In the genomic region with DNA sequence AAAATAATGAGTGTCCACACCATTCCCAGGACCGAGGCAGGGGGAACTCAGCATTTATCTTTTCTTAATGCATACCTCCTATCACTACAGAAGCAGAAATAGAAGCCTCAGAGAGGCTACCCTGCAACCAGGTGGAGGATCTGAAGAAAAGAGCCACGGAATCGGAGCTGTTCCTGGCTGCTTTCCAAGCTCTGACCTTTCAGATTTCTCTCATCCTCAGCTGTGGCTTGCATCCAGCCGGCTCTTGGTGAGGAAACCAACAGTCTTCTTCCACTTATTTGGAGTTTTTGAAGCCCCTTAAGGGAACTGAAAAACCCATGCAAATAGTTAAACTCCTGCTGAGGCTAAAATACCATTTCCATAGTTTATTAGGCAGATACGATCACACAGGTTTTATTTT, we compare ENCODE assay signal across 19 mouse cellular contexts.
DNase-seq lines count a peak whose midpoint lies in the region; ATAC-seq lines count a peak whose summit lies in the region.
"Had no signal": no experiment of that assay in that cellular context is flagged by ENCODE, and none has a peak within 500 bp of the region (broad histone marks: within the 10 kb centered on the region; RNA-seq: fewer than 3 reads in every experiment).

No protein-coding gene starts in this region.

- ATAC-seq in midbrain, embryonic 14.5 days (ENCODE audit: low FRiP score, low TSS enrichment) = no peak
- ATAC-seq in midbrain, embryonic 16.5 days = no peak
- peak; percentile 31; the same call in 1 of the 2 replicates for ATAC-seq in cerebellum, adult (ENCODE audit: insufficient number of reproducible peaks, low FRiP score, low TSS enrichment)
- ATAC-seq: forebrain, postnatal 0 days had no signal

- H3K9me3 ChIP-seq in midbrain, embryonic 14.5 days (ENCODE audit: control insufficient read depth, low read length) = no peaks in the 10 kb centered on the region
- no peaks in the 10 kb centered on the region for H3K9me3 ChIP-seq in midbrain, embryonic 16.5 days (replicated peaks; ENCODE audit: control insufficient read depth, low read length, poor library complexity, severe bottlenecking)
- H3K9me3 ChIP-seq: heart, embryonic 15.5 days; hindbrain, embryonic 10.5 days had no signal

- H3K4me2 ChIP-seq in midbrain, embryonic 14.5 days (ENCODE audit: low read length) = no peak overlapping the region
- no peak overlapping the region for H3K4me2 ChIP-seq in midbrain, embryonic 16.5 days (ENCODE audit: low read length)
- H3K4me2 ChIP-seq: heart, embryonic 15.5 days had no signal

- H3K4me3 ChIP-seq in midbrain, embryonic 14.5 days (replicated peaks; ENCODE audit: low read depth, low read length) = no peak overlapping the region
- no peak overlapping the region for H3K4me3 ChIP-seq in midbrain, embryonic 16.5 days (ENCODE audit: low read depth, low read length)
- H3K4me3 ChIP-seq: erythroblast, embryonic 14.5 days; heart, embryonic 15.5 days; hindbrain, embryonic 10.5 days; myocyte had no signal

- no peak overlapping the region for H3K27ac ChIP-seq in midbrain, embryonic 14.5 days (replicated peaks; ENCODE audit: low read depth, low read length)
- no peak overlapping the region for H3K27ac ChIP-seq in midbrain, embryonic 16.5 days (ENCODE audit: low read length)
- H3K27ac ChIP-seq: heart, embryonic 15.5 days; hindbrain, embryonic 10.5 days; kidney, postnatal 0 days; liver, embryonic 14.5 days had no signal

- no peaks in the 10 kb centered on the region for H3K4me1 ChIP-seq in midbrain, embryonic 14.5 days (ENCODE audit: control insufficient read depth, insufficient read depth, low read length)
- H3K4me1 ChIP-seq in midbrain, embryonic 16.5 days (ENCODE audit: control insufficient read depth, insufficient read depth, low read length) = no peaks in the 10 kb centered on the region
- H3K4me1 ChIP-seq: heart, embryonic 15.5 days; hindbrain, embryonic 10.5 days had no signal

- no peaks in the 10 kb centered on the region for H3K27me3 ChIP-seq in midbrain, embryonic 14.5 days (ENCODE audit: control insufficient read depth, insufficient read depth, low read length)
- no peaks in the 10 kb centered on the region for H3K27me3 ChIP-seq in midbrain, embryonic 16.5 days (ENCODE audit: control insufficient read depth, insufficient read depth, low read depth, low read length)
- H3K27me3 ChIP-seq: heart, embryonic 15.5 days had no signal

- intact Hi-C loops in gastrocnemius, postnatal 14 days (cut with DNase I; ENCODE audit: low total_unique reads) = no loop called here

- no peak overlapping the region for H3K9ac ChIP-seq in midbrain, embryonic 14.5 days (replicated peaks; ENCODE audit: low read length)
- H3K9ac ChIP-seq in midbrain, embryonic 16.5 days (ENCODE audit: low read depth, low read length) = no peak overlapping the region
- H3K9ac ChIP-seq: forebrain, postnatal 0 days; heart, embryonic 15.5 days; liver, embryonic 14.5 days had no signal

- H3K36me3 ChIP-seq in midbrain, embryonic 14.5 days (ENCODE audit: control insufficient read depth, insufficient read depth, low read length) = no peaks in the 10 kb centered on the region
- no peaks in the 10 kb centered on the region for H3K36me3 ChIP-seq in midbrain, embryonic 16.5 days (ENCODE audit: control insufficient read depth, insufficient read depth, low read length)
- H3K36me3 ChIP-seq: heart, embryonic 15.5 days; hindbrain, embryonic 10.5 days had no signal

- 67% methylated on average over 5 of the region's 5 CpGs for WGBS in midbrain, embryonic 14.5 days
- 62% methylated on average over 5 of the region's 5 CpGs for WGBS in midbrain, embryonic 16.5 days

- DNase-seq in gastrocnemius, postnatal 14 days = peak; percentile 4
- no peak for DNase-seq in gastrocnemius, postnatal 25 days
- peak; percentile 35 for DNase-seq in midbrain, embryonic 14.5 days
- peak; percentile 80 to 81 for DNase-seq in cerebellum, postnatal 10 days
- DNase-seq in Muller cell, postnatal 12 days (ENCODE audit: inconsistent ontology term) = no peak
- DNase-seq in lung, postnatal 4 days = no peak
- DNase-seq: adrenal gland, adult 2 months; embryo, embryonic 11 days; forebrain, postnatal 0 days; heart, adult 11 months; lung, postnatal 14 days had no signal

Comparison
In these comparisons a context has a peak if more than half of its experiments do, and no peak if none do; other contexts are left out.
1. DNase-seq: peak in gastrocnemius, postnatal 14 days (single experiment), midbrain, embryonic 14.5 days (single experiment) and cerebellum, postnatal 10 days (2 of 2); none in gastrocnemius, postnatal 25 days (single experiment), Muller cell, postnatal 12 days (single experiment) and lung, postnatal 4 days (0 of 2).